Mouse (Mus musculus): ENCODE results near the gene Nek5.

GRCm38 (mm10) chr8:22150345-22150663 is 25.5 kb upstream of the Nek5 start:
- TF ChIP-seq CTCF (IDR thresholded peaks at IDR 0.05; ENCODE audit: low read depth, low read length) (no peak), POLR2A (IDR thresholded peaks at IDR 0.05; ENCODE audit: extremely low read depth, insufficient read depth, low read length) (no peak)
